Mouse (Mus musculus): Measurements from ENCODE around the gene Spen. TPM values are rescaled to one million over a fixed set of nuclear protein-coding genes. Genes with fewer than 3 reads are reported as not detected.

Gene Spen
- total RNA-seq, 2 experiments from 2014 or later: 56.0 to 68.1 TPM

DNA sequence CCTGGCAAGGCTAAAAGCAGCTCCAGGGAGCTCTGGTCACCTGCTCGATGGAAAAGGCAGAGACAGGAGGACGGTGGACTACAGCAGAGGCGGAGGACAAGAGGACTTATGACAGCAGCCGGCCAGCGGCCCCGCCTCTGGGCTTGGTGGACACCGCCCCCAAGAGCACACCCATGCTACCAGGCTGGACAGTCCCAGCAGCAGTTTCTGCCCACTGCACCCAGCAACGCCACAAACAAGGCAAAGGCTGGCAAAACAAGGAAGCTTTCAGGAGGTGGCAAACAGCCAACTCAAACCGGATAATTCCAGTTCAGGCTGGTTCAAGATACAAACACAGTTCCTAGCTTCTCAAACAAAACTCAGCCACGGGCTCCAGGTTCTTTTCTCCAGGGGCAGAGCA lies 32.0 kb downstream of the Spen start:
- DNase-seq (ENCODE audit: low spot score in 2 of 2): peak; percentile 66 to 80
- no peak for TF ChIP-seq CTCF (conservative IDR thresholded peaks at IDR 0.05)
- Histone ChIP-seq H3K4me3 (no peak overlapping the region; the same call in 1 of the 2 replicates), H3K27ac (peak overlapping the region; percentile 78)

GRCm38 (mm10) chr4:141505810-141506209 lies 32.6 kb downstream of the Spen start:
- DNase-seq (ENCODE audit: low spot score in 2 of 2): no peak
- TF ChIP-seq CTCF (conservative IDR thresholded peaks at IDR 0.05): no peak
- Histone ChIP-seq H3K27ac (peak overlapping the region; percentile 78; the same call in 1 of the 2 replicates), H3K4me3 (no peak overlapping the region; the same call in 1 of the 2 replicates)

DNA sequence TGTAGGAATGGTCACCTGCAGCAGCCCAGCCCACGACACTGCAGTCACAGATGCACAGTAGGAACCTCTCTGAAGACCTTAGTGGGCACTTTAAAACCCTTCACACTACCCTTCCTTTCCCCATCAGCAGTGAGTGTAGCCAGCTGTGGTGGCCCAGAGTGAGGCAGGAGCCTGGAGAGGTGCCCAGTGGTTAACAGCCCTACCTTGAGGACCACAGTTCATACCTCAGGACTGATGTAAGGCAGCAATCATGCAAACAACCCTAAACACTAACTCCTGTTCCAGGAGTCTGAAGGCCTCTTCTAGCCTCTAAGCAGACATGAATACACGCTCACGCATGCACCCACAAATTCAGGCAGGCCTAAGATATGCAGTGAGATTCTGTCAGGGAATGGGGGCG lies 33.9 kb downstream of the Spen start:
- no peak for TF ChIP-seq CTCF (conservative IDR thresholded peaks at IDR 0.05)
- H3K27ac ChIP-seq: 0 out of 2 replicates have a peak overlapping the region, but pooled peaks have one; percentile 20
- H3K4me3 ChIP-seq: no peak overlapping the region
- DNase-seq (ENCODE audit: low spot score in 2 of 2): no peak

GRCm38 (mm10) chr4:141502723-141503122 lies 35.7 kb downstream of the Spen start:
- H3K4me3 ChIP-seq: no peak overlapping the region
- TF ChIP-seq CTCF (conservative IDR thresholded peaks at IDR 0.05): no peak
- DNase-seq (ENCODE audit: low spot score in 2 of 2): peak in 1 of 2 experiments; percentile 21
- H3K27ac ChIP-seq: peak overlapping the region; percentile 81

GRCm38 (mm10) chr4:141501058-141501457 lies 37.3 kb downstream of the Spen start:
- no peak for TF ChIP-seq CTCF (conservative IDR thresholded peaks at IDR 0.05)
- DNase-seq (ENCODE audit: low spot score in 2 of 2): peak in 1 of 2 experiments; percentile 31

DNA sequence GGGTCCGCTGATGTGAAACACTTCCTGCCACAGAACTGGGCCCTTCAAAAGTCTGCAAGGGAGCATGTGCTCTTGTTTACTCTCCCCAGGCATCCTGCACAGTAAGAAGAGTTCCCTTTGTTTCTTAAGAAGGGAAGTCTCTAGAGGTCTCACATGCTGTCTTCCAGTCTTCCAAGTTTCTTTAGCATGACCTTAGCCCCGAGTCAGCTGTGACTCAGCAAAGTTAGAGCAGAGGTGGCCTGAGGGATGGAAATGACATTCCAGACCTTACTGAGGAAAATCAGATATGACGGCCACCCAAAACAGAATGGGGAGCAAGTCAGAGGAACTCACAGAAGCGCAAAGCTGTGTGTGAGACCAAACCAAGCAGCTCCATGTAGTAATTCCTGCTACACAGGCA lies 37.8 kb downstream of the Spen start:
- H3K4me3 ChIP-seq: no peak overlapping the region
- DNase-seq (ENCODE audit: low spot score in 2 of 2): no peak
- peak overlapping the region; percentile 85 for H3K27ac ChIP-seq
- no peak for TF ChIP-seq CTCF (conservative IDR thresholded peaks at IDR 0.05)

More at GRCm38 (mm10) chr4:141501058-141501457, 37.3 kb downstream of the Spen start:
- Histone ChIP-seq H3K27ac (peak overlapping the region; percentile 85), H3K4me3 (no peak overlapping the region)

- no peak for DNase-seq (ENCODE audit: low spot score in 2 of 2)
- Histone ChIP-seq H3K4me3 (no peak overlapping the region), H3K27ac (no peak overlapping the region)
- peak; percentile 71 for TF ChIP-seq CTCF (conservative IDR thresholded peaks at IDR 0.05)
Observed at GRCm38 (mm10) chr4:141488670-141489069, 49.7 kb downstream of the Spen start.

- Histone ChIP-seq H3K4me3 (no peak overlapping the region), H3K27ac (no peak overlapping the region)
- no peak for TF ChIP-seq CTCF (conservative IDR thresholded peaks at IDR 0.05)
- no peak for DNase-seq (ENCODE audit: low spot score in 2 of 2)
Observed at GRCm38 (mm10) chr4:141487581-141487980, 50.8 kb downstream of the Spen start.

DNA sequence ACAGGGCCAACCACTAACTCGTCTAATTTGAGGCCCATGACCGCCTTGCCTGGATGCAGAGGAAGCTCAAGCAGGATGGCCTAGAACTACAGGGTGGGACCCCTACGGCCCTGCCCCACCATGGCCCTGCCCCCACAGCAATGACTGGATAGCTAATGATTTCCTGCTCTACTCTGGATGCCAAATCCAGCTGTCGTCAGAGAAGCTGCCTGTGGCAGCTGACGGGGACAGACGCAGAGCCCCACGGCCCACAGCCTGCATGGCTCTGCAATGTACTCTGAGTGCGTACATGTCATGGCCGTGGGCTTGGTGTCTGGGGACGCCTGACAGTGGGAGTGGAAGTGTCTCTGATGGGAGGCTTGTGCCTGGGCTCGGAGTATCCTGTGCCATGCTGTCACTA lies 54.3 kb downstream of the Spen start:
- no peak for TF ChIP-seq CTCF (conservative IDR thresholded peaks at IDR 0.05)
- Histone ChIP-seq H3K27ac (no peak overlapping the region), H3K4me3 (no peak overlapping the region)
- DNase-seq (ENCODE audit: low spot score in 2 of 2): no peak

- Histone ChIP-seq H3K4me3 (no peak overlapping the region), H3K27ac (peak overlapping the region; percentile 92)
- DNase-seq (ENCODE audit: low spot score in 2 of 2): no peak
- TF ChIP-seq CTCF (conservative IDR thresholded peaks at IDR 0.05): peak; percentile 40
Observed at GRCm38 (mm10) chr4:141479411-141479810, 59.0 kb downstream of the Spen start.

- TF ChIP-seq CTCF (conservative IDR thresholded peaks at IDR 0.05): no peak
- Histone ChIP-seq H3K4me3 (no peak overlapping the region), H3K27ac (peak overlapping the region; percentile 92)
- no peak for DNase-seq (ENCODE audit: low spot score in 2 of 2)
Observed at GRCm38 (mm10) chr4:141478794-141479193, 59.6 kb downstream of the Spen start.

DNA sequence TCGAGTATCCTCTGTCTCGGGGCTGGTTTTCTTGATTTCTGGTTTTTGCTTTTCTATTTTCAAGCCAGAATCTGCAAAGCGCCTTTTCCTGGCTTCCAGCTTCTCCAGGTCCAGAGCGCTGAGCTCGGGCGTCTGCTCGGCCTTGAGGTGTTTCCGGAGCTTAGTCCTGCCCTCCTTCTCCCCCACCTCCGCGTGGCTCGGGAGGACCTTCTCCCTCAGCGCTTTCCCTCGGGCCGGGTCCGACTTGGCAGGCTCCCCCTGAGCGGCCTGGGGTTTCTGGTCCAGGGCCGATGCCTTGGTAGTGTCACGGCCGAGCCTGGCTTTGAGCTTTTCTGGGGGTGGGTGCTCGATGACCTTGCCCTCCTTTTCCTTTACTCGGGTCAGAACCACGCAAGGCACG lies 60.2 kb downstream of the Spen start:
- DNase-seq (ENCODE audit: low spot score in 2 of 2): no peak

GRCm38 (mm10) chr4:141477681-141478102 lies 60.7 kb downstream of the Spen start:
- peak; percentile 66 to 76 for DNase-seq (ENCODE audit: low spot score in 2 of 2)
- Histone ChIP-seq H3K4me3 (no peak overlapping the region), H3K27ac (peak overlapping the region; percentile 92)
- no peak for TF ChIP-seq CTCF (conservative IDR thresholded peaks at IDR 0.05)

More for the DNA sequence above, 60.2 kb downstream of the Spen start:
- Histone ChIP-seq H3K4me3 (no peak overlapping the region), H3K27ac (peak overlapping the region; percentile 92)
- TF ChIP-seq CTCF (conservative IDR thresholded peaks at IDR 0.05): no peak

DNA sequence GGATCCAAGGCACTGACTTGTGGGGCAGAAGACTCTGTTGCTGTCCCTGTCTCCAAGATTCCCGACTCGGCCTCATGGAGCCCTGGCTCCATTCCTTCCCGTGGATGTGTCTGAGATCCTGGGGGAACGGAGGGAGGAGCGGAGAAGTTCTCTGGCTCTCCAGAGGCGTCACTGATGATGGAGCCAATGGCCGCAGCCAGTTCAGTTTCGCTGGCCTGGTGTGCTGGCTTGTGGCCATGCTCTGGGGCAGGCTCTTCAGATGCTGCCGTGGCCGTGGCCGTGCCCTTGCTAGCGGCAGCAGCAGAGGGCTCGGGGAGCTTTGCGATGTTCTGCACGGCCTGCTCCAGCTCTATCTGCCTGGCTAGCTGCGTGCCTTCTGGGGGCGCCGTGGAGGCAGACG lies 64.0 kb downstream of the Spen start:
- H3K4me3 ChIP-seq: no peak overlapping the region
- DNase-seq (ENCODE audit: low spot score in 2 of 2): no peak
- 0 out of 2 replicates have a peak, but pooled peaks have one; percentile 9 for TF ChIP-seq CTCF (conservative IDR thresholded peaks at IDR 0.05)
- no peak overlapping the region for H3K27ac ChIP-seq

Measured in layer of hippocampus, adult 2 months (tissue).